ENCODE assay signal across 19 mouse cellular contexts in the genomic region with DNA sequence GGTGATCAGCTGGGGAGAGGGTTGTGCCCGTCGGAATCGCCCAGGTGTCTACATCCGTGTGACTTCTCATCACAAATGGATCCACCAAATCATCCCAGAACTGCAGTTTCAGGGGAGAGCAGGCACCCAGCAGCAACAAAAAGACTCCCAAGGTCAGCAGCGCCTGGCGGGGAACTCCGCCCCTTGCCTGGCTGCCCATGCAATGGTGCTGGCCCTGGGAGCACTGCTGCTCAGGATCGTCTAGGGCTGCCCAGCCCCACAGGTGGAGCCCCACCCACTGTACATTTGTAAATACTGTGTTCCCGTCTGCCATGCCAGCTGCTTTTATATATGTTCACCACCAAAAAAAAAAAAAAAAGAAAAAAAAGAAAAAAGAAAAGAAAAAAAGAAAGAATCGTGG. TPM values are rescaled to one million over a fixed set of nuclear protein-coding genes. Genes with fewer than 3 reads are reported as not detected.
DNase-seq lines count a peak whose midpoint lies in the region.
"Had no signal": no experiment of that assay in that cellular context is flagged by ENCODE, and none has a peak within 500 bp of the region (broad histone marks: within the 10 kb centered on the region; RNA-seq: fewer than 3 reads in every experiment).

No protein-coding gene starts in this region.

- peak; percentile 33 to 58 for DNase-seq in adrenal gland, adult (ENCODE audit: inconsistent age in 2 of 2, low spot score in 1 of 2)
- DNase-seq in adrenal gland, postnatal 4 days (ENCODE audit: low spot score in 2 of 2), result no peak
- DNase-seq in ovary, postnatal 36 days (ENCODE audit: low spot score), result peak; percentile 29
- no peak for DNase-seq in ovary, adult 18-20 months (ENCODE audit: low spot score)
- peak; percentile 45 to 64 for DNase-seq in adrenal gland, postnatal 36 days
- DNase-seq in cerebellum, adult 11 months, result no peak
- no peak for DNase-seq in kidney, adult 18-20 months
- DNase-seq: cerebellum, adult 2 months; cerebellum, adult 9-11 months; cerebellum, postnatal 25 days; forebrain, postnatal 0 days; gastrocnemius, adult 2 months; gastrocnemius, postnatal 14 days; heart, adult 11 months had no signal

RNA-seq across cellular contexts. Expression of a gene that starts 7.7 kb away (rescaled TPM):
- total RNA-seq in adrenal gland, postnatal 4 days (2021), result not detected
- total RNA-seq in adrenal gland, postnatal 36 days (2021), result under 1 TPM; 0.40 to 0.43 TPM
- total RNA-seq: common myeloid progenitor, adult 5-6 weeks; forebrain, postnatal 0 days; gastrocnemius, adult 2 months; gastrocnemius, postnatal 14 days; gastrocnemius, postnatal 4 days; heart, adult 8-10 months; heart, postnatal 25 days; hematopoietic stem cell, adult 5-6 weeks had no signal

RNA-seq across cellular contexts. Expression of a gene that starts 27.7 kb away (rescaled TPM):
- 10 to 100 TPM; 34.4 to 34.5 TPM for total RNA-seq in adrenal gland, postnatal 4 days (2021)
- total RNA-seq in adrenal gland, postnatal 36 days (2021), result 10 to 100 TPM; 16.2 to 19.4 TPM

RNA-seq across cellular contexts. Expression of a gene that starts 47.7 kb away (rescaled TPM):
- not detected for total RNA-seq in adrenal gland, postnatal 4 days (2021)
- not detected for total RNA-seq in adrenal gland, postnatal 36 days (2021)
- total RNA-seq: common myeloid progenitor, adult 5-6 weeks; forebrain, postnatal 0 days; gastrocnemius, adult 2 months; gastrocnemius, postnatal 14 days; gastrocnemius, postnatal 4 days; heart, adult 8-10 months; heart, postnatal 25 days; hematopoietic stem cell, adult 5-6 weeks had no signal

Comparison
In these comparisons a context has a peak if more than half of its experiments do, and no peak if none do; other contexts are left out.
1. DNase-seq: peak in adrenal gland, adult (2 of 2), ovary, postnatal 36 days (single experiment) and adrenal gland, postnatal 36 days (2 of 2); none in adrenal gland, postnatal 4 days (0 of 2), ovary, adult 18-20 months (single experiment), cerebellum, adult 11 months (single experiment) and kidney, adult 18-20 months (single experiment).